Mouse (Mus musculus): ENCODE data around the gene Tlr5. TPM values are rescaled to one million over a fixed set of nuclear protein-coding genes. Genes with fewer than 3 reads are reported as not detected.

Tlr5 gene
- total and polyA plus RNA-seq, 3 experiments, result not detected

GRCm38 (mm10) chr1:182980702-182981101 is 26.1 kb downstream of the Tlr5 start:
- TF ChIP-seq USF2 (conservative IDR thresholded peaks at IDR 0.05; ENCODE audit: low read depth, low read length), result no peak
- no peak for TF ChIP-seq UBTF (IDR thresholded peaks at IDR 0.05; ENCODE audit: low read depth, low read length)
- TF ChIP-seq IRF4 (IDR thresholded peaks at IDR 0.05; ENCODE audit: low read depth, low read length), result no peak
- no peak for TF ChIP-seq JUN (IDR thresholded peaks at IDR 0.05; ENCODE audit: insufficient read depth, low read depth, low read length)
- no peak for TF ChIP-seq E2F4 (IDR thresholded peaks at IDR 0.05; ENCODE audit: insufficient replicate concordance, low read depth, low read length)
- TF ChIP-seq ZNF384 (IDR thresholded peaks at IDR 0.05; ENCODE audit: low read depth, low read length), result no peak
- TF ChIP-seq ZMIZ1 (IDR thresholded peaks at IDR 0.05; ENCODE audit: low read depth, low read length), result no peak
- TF ChIP-seq SMC3 (IDR thresholded peaks at IDR 0.05; ENCODE audit: low read depth, low read length), result no peak
- dilution Hi-C loops (cut with MboI; ENCODE audit: extremely low pct_ligation_motif_present, extremely low pct_unique_long_range_greater_than_20kb, low sequenced_read_pairs), result no loop called here
- no peaks in the 10 kb centered on the region for H3K9me3 ChIP-seq (replicated peaks; ENCODE audit: low read length)
- peaks cover 7% of the 10 kb centered on the region for H3K27me3 ChIP-seq (replicated peaks)
- no peaks in the 10 kb centered on the region for H3K79me2 ChIP-seq (replicated peaks; ENCODE audit: control insufficient read depth, extremely low read depth, insufficient read depth, poor library complexity, severe bottlenecking)
- H3K4me3 ChIP-seq (replicated peaks in 1 of 3; ENCODE audit: low read depth in 2 of 3, low read length in 2 of 3, poor library complexity in 1 of 3), result no peak overlapping the region
- no peak overlapping the region for H3K4me2 ChIP-seq (ENCODE audit: insufficient read depth, low read depth, poor library complexity, severe bottlenecking)
- H3K27ac ChIP-seq (ENCODE audit: insufficient read depth, low read depth), result no peak overlapping the region
- H3K4me1 ChIP-seq (ENCODE audit: control insufficient read depth in 1 of 2, insufficient read depth in 2 of 2), result peaks cover 6 to 9% of the 10 kb centered on the region in 2 experiments
- DNase-seq (ENCODE audit: extremely low read depth), result no peak
- no peak overlapping the region for H3K9ac ChIP-seq (ENCODE audit: insufficient read depth, low read depth)
- no peaks in the 10 kb centered on the region for H3K36me3 ChIP-seq (replicated peaks in 1 of 2; ENCODE audit: control insufficient read depth in 1 of 2, insufficient read depth in 1 of 2, low read length in 1 of 2)
- in situ Hi-C loops (cut with MboI; ENCODE audit: low pct_ligation_motif_present, low pct_unique_long_range_greater_than_20kb, low sequenced_read_pairs), result no loop called here

DNA sequence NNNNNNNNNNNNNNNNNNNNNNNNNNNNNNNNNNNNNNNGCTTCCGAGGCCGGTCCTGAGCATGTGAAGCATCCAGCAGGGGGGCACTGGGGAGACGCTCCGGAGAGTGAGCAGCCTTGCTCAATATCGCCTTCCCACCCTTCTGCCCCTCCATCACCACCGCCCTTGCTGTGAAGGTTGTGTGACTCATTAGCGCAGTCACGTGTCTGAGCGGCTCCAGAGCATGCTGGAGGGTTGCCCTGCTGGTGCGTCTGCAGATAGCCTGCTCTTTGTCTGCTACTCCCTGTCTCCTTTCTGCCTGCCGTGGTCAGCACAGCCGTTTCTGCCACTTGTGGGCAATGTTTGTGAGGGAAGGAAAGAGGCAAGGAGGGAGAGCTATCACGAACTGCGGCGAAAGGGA is 28.4 kb downstream of the Tlr5 start:
- dilution Hi-C loops (cut with MboI; ENCODE audit: extremely low pct_ligation_motif_present, extremely low pct_unique_long_range_greater_than_20kb, low sequenced_read_pairs), result no loop called here
- TF ChIP-seq JUND (conservative IDR thresholded peaks at IDR 0.05; ENCODE audit: low read depth, low read length) (no peak), NRF1 (IDR thresholded peaks at IDR 0.05; ENCODE audit: low read depth, low read length) (0 out of 2 replicates have a peak, but pooled peaks have one; percentile 12), RAD21 (IDR thresholded peaks at IDR 0.05; ENCODE audit: low read depth, low read length) (peak; percentile 36), CTCF (conservative IDR thresholded peaks at IDR 0.05 in 1 of 2, IDR thresholded peaks at IDR 0.05 in 1 of 2; ENCODE audit: low read depth in 2 of 2, low read length in 2 of 2) (peak; percentile 15 to 62; a peak in 2 of 4 replicates), USF1 (IDR thresholded peaks at IDR 0.05; ENCODE audit: low read depth, low read length) (peak; percentile 78), SMC3 (IDR thresholded peaks at IDR 0.05; ENCODE audit: low read depth, low read length) (peak; percentile 46), MAX (IDR thresholded peaks at IDR 0.05; ENCODE audit: low read length) (peak; percentile 87), USF2 (conservative IDR thresholded peaks at IDR 0.05; ENCODE audit: low read depth, low read length) (peak; percentile 59), ZMIZ1 (IDR thresholded peaks at IDR 0.05; ENCODE audit: low read depth, low read length) (no peak), MYC (IDR thresholded peaks at IDR 0.05; ENCODE audit: low read depth, low read length) (no peak), RCOR1 (conservative IDR thresholded peaks at IDR 0.05; ENCODE audit: low read depth, low read length) (no peak), MXI1 (IDR thresholded peaks at IDR 0.05; ENCODE audit: low read depth, low read length) (peak; percentile 33; the same call in 1 of the 2 replicates), IRF4 (IDR thresholded peaks at IDR 0.05; ENCODE audit: low read depth, low read length) (peak; percentile 31; the same call in 1 of the 2 replicates), BHLHE40 (IDR thresholded peaks at IDR 0.05; ENCODE audit: low read depth, low read length) (peak; percentile 90)

More for the DNA sequence above, 28.4 kb downstream of the Tlr5 start:
- in situ Hi-C loops (cut with MboI; ENCODE audit: low pct_ligation_motif_present, low pct_unique_long_range_greater_than_20kb, low sequenced_read_pairs), result no loop called here
- Histone ChIP-seq H3K27ac (ENCODE audit: insufficient read depth, low read depth) (no peak overlapping the region), H3K36me3 (replicated peaks in 1 of 2; ENCODE audit: control insufficient read depth in 1 of 2, insufficient read depth in 1 of 2, low read length in 1 of 2) (no peaks in the 10 kb centered on the region), H3K27me3 (replicated peaks) (peaks cover 7% of the 10 kb centered on the region), H3K4me2 (ENCODE audit: insufficient read depth, low read depth, poor library complexity, severe bottlenecking) (peak overlapping the region; percentile 62), H3K4me3 (replicated peaks in 1 of 3; ENCODE audit: low read depth in 2 of 3, low read length in 2 of 3, poor library complexity in 1 of 3) (peak overlapping the region in 1 of 3 experiments; percentile 31), H3K4me1 (ENCODE audit: control insufficient read depth in 1 of 2, insufficient read depth in 2 of 2) (peaks cover 6 to 9% of the 10 kb centered on the region in 2 experiments), H3K79me2 (replicated peaks; ENCODE audit: control insufficient read depth, extremely low read depth, insufficient read depth, poor library complexity, severe bottlenecking) (no peaks in the 10 kb centered on the region), H3K9me3 (replicated peaks; ENCODE audit: low read length) (no peaks in the 10 kb centered on the region), H3K9ac (ENCODE audit: insufficient read depth, low read depth) (no peak overlapping the region)
- DNase-seq (ENCODE audit: extremely low read depth), result peak; percentile 91

Measured in CH12.LX (cell line).